Mouse (Mus musculus) hindbrain, postnatal 0 days (tissue): ENCODE measurements around the gene Stau1. TPM values are rescaled to one million over a fixed set of nuclear protein-coding genes. Genes with fewer than 3 reads are reported as not detected.
A peak's percentile ranks its signal among the peaks of the same experiment; 100 is the strongest.

Source experiments
- ATAC-seq: fragments of 200-750 bp; cut with Nextera tagmentation; 2 replicates; pipeline ENCODE4 v1.8.0; 2017; ENCODE audit warnings: mild to moderate bottlenecking, moderate TSS enrichment, moderate library complexity
- DNase-seq: peaks from one replicate; pipeline ENCODE4 v3.0.0-alpha.2; 2015; ENCODE audit warnings: low spot score
- H3K27ac ChIP-seq: fragments of 300-500 bp; sonication (generic); 2 replicates; pipeline ENCODE4 v1.5.1; 2014; ENCODE audit warnings: mild to moderate bottlenecking
- H3K27me3 ChIP-seq: fragments of 300-500 bp; sonication (generic); 2 replicates; pipeline ENCODE4 v1.6.1; 2014; ENCODE audit warnings: low read length, mixed read lengths; ENCODE audit not compliant: insufficient read depth
- H3K36me3 ChIP-seq: fragments of 300-500 bp; sonication (generic); 2 replicates; pipeline ENCODE4 v1.6.1; 2014; ENCODE audit warnings: low read length, mixed read lengths; ENCODE audit not compliant: insufficient read depth
- H3K4me1 ChIP-seq: fragments of 300-500 bp; sonication (generic); 2 replicates; pipeline ENCODE4 v1.6.1; 2014; ENCODE audit warnings: antibody characterized with exemption, low read length, mixed read lengths; ENCODE audit not compliant: insufficient read depth
- H3K4me2 ChIP-seq: fragments of 300-500 bp; sonication (generic); 2 replicates; pipeline ENCODE4 v1.6.1; 2014; ENCODE audit warnings: low read depth, mild to moderate bottlenecking, low read length, moderate library complexity, mixed read lengths
- H3K4me3 ChIP-seq: fragments of 300-500 bp; sonication (generic); 2 replicates; pipeline ENCODE4 v1.5.1; 2014; ENCODE audit warnings: low read length
- H3K9ac ChIP-seq: fragments of 300-500 bp; sonication (generic); replicated peaks from 2 replicates; pipeline ENCODE4 v1.6.1; 2014; ENCODE audit warnings: mild to moderate bottlenecking, low read length, moderate library complexity, mixed read lengths
- H3K9me3 ChIP-seq: fragments of 300-500 bp; sonication (generic); 2 replicates; pipeline ENCODE4 v1.6.1; 2016; ENCODE audit warnings: low read length, mixed read lengths
- CTCF ChIP-seq: IDR thresholded peaks from 2 replicates; pipeline ENCODE4 v1.5.1; 2016; ENCODE audit warnings: antibody characterized with exemption, control low read depth, low read depth
- WGBS: fragments of 180-500 bp; shearing (Covaris S2); extraction: QIAGEN DNeasy Blood & Tissue Kit; methylation state at CpG from one replicate; pipeline ENCODE4 v1.1.7; 2014; 5-methylcytosine and 5-hydroxymethylcytosine counted together
- polyA plus RNA-seq: library from polyadenylated mRNA; unstranded; fragments of >200 nt; fragmentation: Nextera tagmentation; extraction: Ambion mirVana; gene quantifications from 2 replicates; pipeline ENCODE4 v1.2.1, GENCODE M21; 2015
- total RNA-seq: library from RNA; depleted of rRNA; stranded (reverse); fragments of >200 nt; gene quantifications from 2 replicates; pipeline ENCODE4 v1.2.3, GENCODE M21; 2014

The Stau1 gene
- total and polyA plus RNA-seq, 2 experiments from 2014 or later = 37.9 to 86.0 TPM

GRCm38 (mm10) chr2:166973153-166973552 lies 22.9 kb downstream of the Stau1 start:
- Histone ChIP-seq H3K9ac (no peak overlapping the region), H3K4me3 (no peak overlapping the region), H3K4me2 (no peak overlapping the region), H3K9me3 (no peaks in the 10 kb centered on the region), H3K27ac (no peak overlapping the region), H3K27me3 (no peaks in the 10 kb centered on the region), H3K36me3 (no peaks in the 10 kb centered on the region), H3K4me1 (no peaks in the 10 kb centered on the region)
- ATAC-seq (no peak), DNase-seq (no peak)
- no peak for TF ChIP-seq CTCF
- WGBS = 68% methylated on average over 1 of the region's 1 CpGs

GRCm38 (mm10) chr2:166964773-166965172 lies 31.3 kb downstream of the Stau1 start:
- Histone ChIP-seq H3K4me1 (no peaks in the 10 kb centered on the region), H3K27me3 (no peaks in the 10 kb centered on the region), H3K27ac (no peak overlapping the region), H3K9me3 (no peaks in the 10 kb centered on the region), H3K4me3 (no peak overlapping the region), H3K36me3 (peaks cover 7% of the 10 kb centered on the region; the same call in 1 of the 2 replicates), H3K9ac (no peak overlapping the region), H3K4me2 (no peak overlapping the region)
- no peak for ATAC-seq
- TF ChIP-seq CTCF = no peak
- DNase-seq = no peak
- WGBS = 86% methylated on average over 2 of the region's 2 CpGs

- H3K4me3 ChIP-seq = no peak overlapping the region
- H3K36me3 ChIP-seq = peaks cover 14% of the 10 kb centered on the region
- H3K27ac ChIP-seq = no peak overlapping the region
- no peak overlapping the region for H3K9ac ChIP-seq
- no peak overlapping the region for H3K4me2 ChIP-seq
- ATAC-seq (no peak), DNase-seq (no peak)
- 88% methylated on average over 8 of the region's 8 CpGs for WGBS
- TF ChIP-seq CTCF = no peak
- no peaks in the 10 kb centered on the region for H3K27me3 ChIP-seq
- no peaks in the 10 kb centered on the region for H3K9me3 ChIP-seq
- H3K4me1 ChIP-seq = no peaks in the 10 kb centered on the region
These were observed 32.8 kb downstream of the Stau1 start for GRCm38 (mm10) chr2:166963257-166963656.

GRCm38 (mm10) chr2:166960648-166961330 lies 35.3 kb downstream of the Stau1 start:
- no peak for ATAC-seq
- peaks cover 14% of the 10 kb centered on the region for H3K36me3 ChIP-seq
- no peak for DNase-seq
- H3K4me2 ChIP-seq = no peak overlapping the region
- H3K9me3 ChIP-seq = no peaks in the 10 kb centered on the region
- H3K4me1 ChIP-seq = no peaks in the 10 kb centered on the region
- no peak overlapping the region for H3K4me3 ChIP-seq
- 62% methylated on average over 8 of the region's 8 CpGs for WGBS
- H3K9ac ChIP-seq = no peak overlapping the region
- no peak for TF ChIP-seq CTCF
- H3K27ac ChIP-seq = no peak overlapping the region
- H3K27me3 ChIP-seq = no peaks in the 10 kb centered on the region

GRCm38 (mm10) chr2:166956805-166957204 lies 39.3 kb downstream of the Stau1 start:
- H3K4me1 ChIP-seq = no peaks in the 10 kb centered on the region
- H3K36me3 ChIP-seq = peaks cover 39% of the 10 kb centered on the region
- no peak overlapping the region for H3K4me3 ChIP-seq
- H3K27me3 ChIP-seq = no peaks in the 10 kb centered on the region
- H3K27ac ChIP-seq = no peak overlapping the region
- WGBS = 55% methylated on average over 7 of the region's 7 CpGs
- ATAC-seq = no peak
- TF ChIP-seq CTCF = peak; percentile 56
- DNase-seq = peak; percentile 65
- H3K9ac ChIP-seq = no peak overlapping the region
- H3K4me2 ChIP-seq = no peak overlapping the region
- no peaks in the 10 kb centered on the region for H3K9me3 ChIP-seq

- ATAC-seq (no peak), DNase-seq (no peak)
- TF ChIP-seq CTCF = no peak
- Histone ChIP-seq H3K27me3 (no peaks in the 10 kb centered on the region), H3K36me3 (peaks cover 73% of the 10 kb centered on the region), H3K4me1 (no peaks in the 10 kb centered on the region), H3K4me2 (no peak overlapping the region), H3K9me3 (no peaks in the 10 kb centered on the region), H3K4me3 (no peak overlapping the region), H3K27ac (no peak overlapping the region), H3K9ac (no peak overlapping the region)
- 80% methylated on average over 6 of the region's 6 CpGs for WGBS
These were observed 43.9 kb downstream of the Stau1 start for GRCm38 (mm10) chr2:166952151-166952550.

- no peak overlapping the region for H3K4me3 ChIP-seq
- H3K9me3 ChIP-seq = no peaks in the 10 kb centered on the region
- peak; percentile 74 for DNase-seq
- H3K36me3 ChIP-seq = peaks cover 76% of the 10 kb centered on the region
- no peak for ATAC-seq
- H3K9ac ChIP-seq = no peak overlapping the region
- WGBS = 63% methylated on average over 14 of the region's 14 CpGs
- H3K4me2 ChIP-seq = no peak overlapping the region
- H3K27ac ChIP-seq = no peak overlapping the region
- no peaks in the 10 kb centered on the region for H3K27me3 ChIP-seq
- H3K4me1 ChIP-seq = no peaks in the 10 kb centered on the region
- peak; percentile 31; the same call in 1 of the 2 replicates for TF ChIP-seq CTCF
These were observed 45.0 kb downstream of the Stau1 start for GRCm38 (mm10) chr2:166950853-166951648.
